Mouse (Mus musculus) cerebellum, adult 18-20 months (tissue): ENCODE results near the gene Ccdc152.

ENCODE experiments used
- DNase-seq, 2 experiments: peaks; one replicate each; pipeline ENCODE4 v3.0.0; 2021

The Ccdc152 gene

GRCm38 (mm10) chr15:3303426-3303825 is at the start of gene Ccdc152:
Gene Ccdc152, minus strand, starts transcription at chr15:3303526.
- DNase-seq: no peak

GRCm38 (mm10) chr15:3349306-3350064 is 46.2 kb upstream of the Ccdc152 start:
- DNase-seq: no peak

- DNase-seq: no peak
These were observed 43.4 kb upstream of the Ccdc152 start for GRCm38 (mm10) chr15:3346682-3347081.

- DNase-seq: no peak
These were observed 41.2 kb upstream of the Ccdc152 start for GRCm38 (mm10) chr15:3344555-3344954.

GRCm38 (mm10) chr15:3341806-3342582 is 38.7 kb upstream of the Ccdc152 start:
- no peak for DNase-seq

GRCm38 (mm10) chr15:3339847-3340246 is 36.5 kb upstream of the Ccdc152 start:
- DNase-seq: no peak

GRCm38 (mm10) chr15:3332517-3332916 is 29.2 kb upstream of the Ccdc152 start:
- no peak for DNase-seq

GRCm38 (mm10) chr15:3331813-3332212 is 28.5 kb upstream of the Ccdc152 start:
- DNase-seq: no peak

- no peak for DNase-seq
These were observed 27.0 kb upstream of the Ccdc152 start for GRCm38 (mm10) chr15:3330291-3330690.

GRCm38 (mm10) chr15:3323041-3323440 is 19.7 kb upstream of the Ccdc152 start:
- no peak for DNase-seq

GRCm38 (mm10) chr15:3319929-3320328 is 16.6 kb upstream of the Ccdc152 start:
- DNase-seq: no peak

- DNase-seq: no peak
These were observed 13.3 kb upstream of the Ccdc152 start for GRCm38 (mm10) chr15:3316617-3317016.

- DNase-seq: no peak
These were observed 9.6 kb upstream of the Ccdc152 start for GRCm38 (mm10) chr15:3312937-3313336.

GRCm38 (mm10) chr15:3309856-3310255 is 6.5 kb upstream of the Ccdc152 start:
- no peak for DNase-seq

- no peak for DNase-seq
These were observed 2.8 kb downstream of the Ccdc152 start for GRCm38 (mm10) chr15:3300361-3301100.

GRCm38 (mm10) chr15:3297615-3298014 is 5.7 kb downstream of the Ccdc152 start:
- no peak for DNase-seq

- DNase-seq: no peak
These were observed 7.3 kb downstream of the Ccdc152 start for GRCm38 (mm10) chr15:3295986-3296385.

GRCm38 (mm10) chr15:3293477-3293876 is 9.8 kb downstream of the Ccdc152 start:
- DNase-seq: no peak

- no peak for DNase-seq
These were observed 12.9 kb downstream of the Ccdc152 start for GRCm38 (mm10) chr15:3290435-3290834.

GRCm38 (mm10) chr15:3286032-3286431 is 17.3 kb downstream of the Ccdc152 start:
- no peak for DNase-seq

- DNase-seq: no peak
These were observed 21.6 kb downstream of the Ccdc152 start for GRCm38 (mm10) chr15:3281737-3282136.

- DNase-seq: no peak
These were observed 22.1 kb downstream of the Ccdc152 start for GRCm38 (mm10) chr15:3281216-3281615.

GRCm38 (mm10) chr15:3279242-3279641 is 24.1 kb downstream of the Ccdc152 start:
- DNase-seq: no peak

GRCm38 (mm10) chr15:3277391-3277790 is 25.9 kb downstream of the Ccdc152 start:
- no peak for DNase-seq
